Mouse (Mus musculus): ENCODE measurements at regions not wholly inside any gene's neighbourhood (a gene's known extent, or its start where the extent isn't known, plus 50 kb on each side); places are given as distances from the start of the nearest gene placed in this dataset.

DNA sequence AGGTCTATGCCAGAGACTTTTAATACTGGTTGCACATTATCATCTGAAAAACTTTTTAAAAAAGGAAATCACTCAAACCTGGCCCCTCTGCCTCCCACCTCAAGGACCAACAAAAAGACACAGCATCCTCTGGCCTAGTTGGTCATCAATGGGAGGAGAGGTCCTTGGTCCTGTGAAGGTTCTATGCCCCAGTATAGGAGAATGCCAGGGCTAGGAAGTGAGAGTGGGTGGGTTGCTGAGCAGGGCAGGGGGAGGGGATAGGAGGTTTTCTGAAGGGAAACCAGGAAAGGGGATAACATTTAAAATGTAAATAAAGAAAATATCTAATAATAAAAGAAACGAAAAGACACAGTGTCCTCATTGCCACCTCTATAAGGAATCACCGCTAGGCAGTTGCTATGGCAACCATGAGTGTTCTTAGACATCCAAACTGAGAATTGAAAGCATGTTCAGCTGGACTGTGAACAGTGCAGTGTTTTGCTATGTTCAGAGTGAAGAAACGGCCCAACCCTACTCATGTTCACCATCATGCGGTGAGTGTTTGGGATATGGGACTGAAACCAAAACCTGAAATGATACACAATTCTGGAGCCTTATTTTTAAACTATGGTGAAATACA, 82.5 kb upstream of the 4933402D24Rik start:
- 91% methylated on average over 4 of the region's 4 CpGs for WGBS
- no peaks in the 10 kb centered on the region for H3K27me3 ChIP-seq (ENCODE audit: control insufficient read depth, insufficient read depth, low read length)

GRCm38 (mm10) chr1:63850262-63850661, 81.2 kb upstream of the 4933402D24Rik start:
- H3K4me1 ChIP-seq (ENCODE audit: control insufficient read depth, insufficient read depth, insufficient read length): no peaks in the 10 kb centered on the region
- TF ChIP-seq POLR2A (IDR thresholded peaks at IDR 0.05; ENCODE audit: low read depth, low read length) (no peak), CTCF (IDR thresholded peaks at IDR 0.05; ENCODE audit: extremely low read depth, insufficient read depth, insufficient read length, insufficient replicate concordance) (no peak)

More for the DNA sequence above, 82.5 kb upstream of the 4933402D24Rik start:
- Histone ChIP-seq H3K27ac (ENCODE audit: insufficient read depth, low read length) (no peak overlapping the region), H3K4me3 (ENCODE audit: extremely low read depth, insufficient read depth, insufficient read length) (no peak overlapping the region), H3K4me1 (ENCODE audit: control insufficient read depth, insufficient read depth, insufficient read length) (no peaks in the 10 kb centered on the region), H3K36me3 (ENCODE audit: control insufficient read depth, insufficient read depth, low read length) (no peaks in the 10 kb centered on the region)
- no peak for DNase-seq (ENCODE audit: low read depth in 1 of 2, low spot score in 2 of 2)
- no peak for TF ChIP-seq CTCF (IDR thresholded peaks at IDR 0.05; ENCODE audit: extremely low read depth, insufficient read depth, insufficient read length, insufficient replicate concordance)
- TF ChIP-seq POLR2A (IDR thresholded peaks at IDR 0.05; ENCODE audit: low read depth, low read length): no peak

GRCm38 (mm10) chr1:63828174-63828844, 59.2 kb upstream of the 4933402D24Rik start:
- no peak overlapping the region for H3K27ac ChIP-seq (ENCODE audit: insufficient read depth, low read length)
- 94% methylated on average over 5 of the region's 5 CpGs for WGBS
- no peak for TF ChIP-seq CTCF (IDR thresholded peaks at IDR 0.05; ENCODE audit: extremely low read depth, insufficient read depth, insufficient read length, insufficient replicate concordance)
- no peak for TF ChIP-seq POLR2A (IDR thresholded peaks at IDR 0.05; ENCODE audit: low read depth, low read length)
- no peak for DNase-seq (ENCODE audit: low read depth in 1 of 2, low spot score in 2 of 2)
- no peaks in the 10 kb centered on the region for H3K27me3 ChIP-seq (ENCODE audit: control insufficient read depth, insufficient read depth, low read length)
- no peaks in the 10 kb centered on the region for H3K4me1 ChIP-seq (ENCODE audit: control insufficient read depth, insufficient read depth, insufficient read length)
- H3K4me3 ChIP-seq (ENCODE audit: extremely low read depth, insufficient read depth, insufficient read length): no peak overlapping the region
- H3K36me3 ChIP-seq (ENCODE audit: control insufficient read depth, insufficient read depth, low read length): no peaks in the 10 kb centered on the region

More at GRCm38 (mm10) chr1:63850262-63850661, 81.2 kb upstream of the 4933402D24Rik start:
- 89% methylated on average over 3 of the region's 3 CpGs for WGBS
- Histone ChIP-seq H3K27me3 (ENCODE audit: control insufficient read depth, insufficient read depth, low read length) (no peaks in the 10 kb centered on the region), H3K4me3 (ENCODE audit: extremely low read depth, insufficient read depth, insufficient read length) (no peak overlapping the region), H3K27ac (ENCODE audit: insufficient read depth, low read length) (no peak overlapping the region), H3K36me3 (ENCODE audit: control insufficient read depth, insufficient read depth, low read length) (no peaks in the 10 kb centered on the region)
- DNase-seq (ENCODE audit: low read depth in 1 of 2, low spot score in 2 of 2): no peak

- WGBS: 78% methylated on average over 4 of the region's 4 CpGs
- TF ChIP-seq CTCF (IDR thresholded peaks at IDR 0.05; ENCODE audit: extremely low read depth, insufficient read depth, insufficient read length, insufficient replicate concordance) (no peak), POLR2A (IDR thresholded peaks at IDR 0.05; ENCODE audit: low read depth, low read length) (no peak)
- Histone ChIP-seq H3K27me3 (ENCODE audit: control insufficient read depth, insufficient read depth, low read length) (no peaks in the 10 kb centered on the region), H3K27ac (ENCODE audit: insufficient read depth, low read length) (no peak overlapping the region), H3K36me3 (ENCODE audit: control insufficient read depth, insufficient read depth, low read length) (no peaks in the 10 kb centered on the region), H3K4me3 (ENCODE audit: extremely low read depth, insufficient read depth, insufficient read length) (no peak overlapping the region), H3K4me1 (ENCODE audit: control insufficient read depth, insufficient read depth, insufficient read length) (no peaks in the 10 kb centered on the region)
- no peak for DNase-seq (ENCODE audit: low read depth in 1 of 2, low spot score in 2 of 2)
These were observed 51.7 kb upstream of the 4933402D24Rik start for GRCm38 (mm10) chr1:63820614-63821270.

GRCm38 (mm10) chr1:63819536-63820254, 50.6 kb upstream of the 4933402D24Rik start:
- Histone ChIP-seq H3K4me1 (ENCODE audit: control insufficient read depth, insufficient read depth, insufficient read length) (no peaks in the 10 kb centered on the region), H3K27ac (ENCODE audit: insufficient read depth, low read length) (no peak overlapping the region), H3K36me3 (ENCODE audit: control insufficient read depth, insufficient read depth, low read length) (no peaks in the 10 kb centered on the region), H3K27me3 (ENCODE audit: control insufficient read depth, insufficient read depth, low read length) (no peaks in the 10 kb centered on the region), H3K4me3 (ENCODE audit: extremely low read depth, insufficient read depth, insufficient read length) (no peak overlapping the region)
- WGBS: 87% methylated on average over 11 of the region's 11 CpGs
- no peak for TF ChIP-seq POLR2A (IDR thresholded peaks at IDR 0.05; ENCODE audit: low read depth, low read length)
- TF ChIP-seq CTCF (IDR thresholded peaks at IDR 0.05; ENCODE audit: extremely low read depth, insufficient read depth, insufficient read length, insufficient replicate concordance): no peak
- no peak for DNase-seq (ENCODE audit: low read depth in 1 of 2, low spot score in 2 of 2)

Measured in spleen, adult 2 months (tissue).